Mouse (Mus musculus) kidney, postnatal 0 days (tissue): ENCODE measurements around the gene Dennd4b. TPM values are rescaled to one million over a fixed set of nuclear protein-coding genes. Genes with fewer than 3 reads are reported as not detected.
"Not testable (repeated sequence)": the region's sequence is repeated elsewhere in the genome, so short reads cannot be mapped to it uniquely, and the experiment has no call there.

ENCODE experiments used
- ATAC-seq: fragments of 200-750 bp; cut with Nextera tagmentation; replicated peaks from 2 replicates; pipeline ENCODE4 v1.8.0; 2017; ENCODE audit warnings: low read depth, moderate number of reproducible peaks, moderate TSS enrichment, moderate library complexity; ENCODE audit not compliant: low FRiP score
- DNase-seq: peaks from one replicate; pipeline ENCODE4 v3.0.0-alpha.2; 2016; ENCODE audit warnings: low spot score
- H3K27ac ChIP-seq: fragments of 300-500 bp; sonication (generic); 2 replicates; pipeline ENCODE4 v1.5.1; 2014; ENCODE audit warnings: mild to moderate bottlenecking
- H3K27me3 ChIP-seq: fragments of 300-500 bp; sonication (generic); 2 replicates; pipeline ENCODE4 v1.6.1; 2014; ENCODE audit warnings: low read length, mixed read lengths; ENCODE audit not compliant: insufficient read depth
- H3K36me3 ChIP-seq: fragments of 300-500 bp; sonication (generic); 2 replicates; pipeline ENCODE4 v1.6.1; 2014; ENCODE audit warnings: low read length, mixed read lengths; ENCODE audit not compliant: insufficient read depth
- H3K4me1 ChIP-seq: fragments of 300-500 bp; sonication (generic); replicated peaks from 2 replicates; pipeline ENCODE4 v1.6.1; 2014; ENCODE audit warnings: antibody characterized with exemption, low read length, mixed read lengths; ENCODE audit not compliant: insufficient read depth
- H3K4me2 ChIP-seq: fragments of 300-500 bp; sonication (generic); 2 replicates; pipeline ENCODE4 v1.6.1; 2014; ENCODE audit warnings: mild to moderate bottlenecking, low read length, moderate library complexity, mixed read lengths
- H3K4me3 ChIP-seq: fragments of 300-500 bp; sonication (generic); replicated peaks from 2 replicates; pipeline ENCODE4 v1.5.1; 2014; ENCODE audit warnings: low read depth, low read length
- H3K9ac ChIP-seq: fragments of 300-500 bp; sonication (generic); 2 replicates; pipeline ENCODE4 v1.6.1; 2014; ENCODE audit warnings: low read depth, low read length
- H3K9me3 ChIP-seq: fragments of 300-500 bp; sonication (generic); replicated peaks from 2 replicates; pipeline ENCODE4 v1.6.1; 2016; ENCODE audit warnings: low read length, inconsistent platforms, mixed read lengths
- CTCF ChIP-seq: IDR thresholded peaks from 2 replicates; pipeline ENCODE4 v1.5.1; 2016; ENCODE audit warnings: antibody characterized with exemption, low read depth, mild to moderate bottlenecking, moderate library complexity
- WGBS: fragments of 180-500 bp; shearing (Covaris S2); extraction: QIAGEN DNeasy Blood & Tissue Kit; methylation state at CpG from one replicate; pipeline ENCODE4 v1.1.7; 2014; 5-methylcytosine and 5-hydroxymethylcytosine counted together
- polyA plus RNA-seq: library from polyadenylated mRNA; unstranded; fragments of >200 nt; fragmentation: Nextera tagmentation; extraction: Ambion mirVana; gene quantifications from 2 replicates; pipeline ENCODE4 v1.2.1, GENCODE M21; 2015

Gene Dennd4b
- polyA plus RNA-seq, 1 experiment from 2014 or later: 2.2 TPM

- peak; percentile 18; the same call in 1 of the 2 replicates for TF ChIP-seq CTCF
- WGBS: 95% methylated on average over 2 of the region's 2 CpGs
- DNase-seq: no peak
These were observed 19.2 kb downstream of the Dennd4b start for GRCm38 (mm10) chr3:90284150-90284549.

GRCm38 (mm10) chr3:90289403-90289802 lies 24.4 kb downstream of the Dennd4b start:
- H3K27ac ChIP-seq, ATAC-seq, H3K9ac ChIP-seq, DNase-seq, H3K4me1 ChIP-seq, H3K9me3 ChIP-seq, H3K36me3 ChIP-seq, H3K4me3 ChIP-seq, H3K27me3 ChIP-seq, H3K4me2 ChIP-seq: not testable (repeated sequence)
- WGBS: 67% methylated on average over 2 of the region's 3 CpGs

More at GRCm38 (mm10) chr3:90284150-90284549, 19.2 kb downstream of the Dennd4b start:
- no peaks in the 10 kb centered on the region for H3K4me1 ChIP-seq
- no peak overlapping the region for H3K4me3 ChIP-seq
- no peak overlapping the region for H3K9ac ChIP-seq
- peaks cover 7% of the 10 kb centered on the region for H3K36me3 ChIP-seq
- no peaks in the 10 kb centered on the region for H3K9me3 ChIP-seq
- H3K27ac ChIP-seq: no peak overlapping the region
- ATAC-seq: no peak
- H3K27me3 ChIP-seq: no peaks in the 10 kb centered on the region
- no peak overlapping the region for H3K4me2 ChIP-seq

- no peak for ATAC-seq
- Histone ChIP-seq H3K4me3 (no peak overlapping the region), H3K9me3 (no peaks in the 10 kb centered on the region), H3K9ac (no peak overlapping the region), H3K4me2 (no peak overlapping the region), H3K4me1 (0 out of 2 replicates have a peak, but pooled peaks cover 6% of the 10 kb centered on the region), H3K27ac (no peak overlapping the region), H3K36me3 (no peaks in the 10 kb centered on the region), H3K27me3 (no peaks in the 10 kb centered on the region)
- peak; percentile 40; the same call in 1 of the 2 replicates for TF ChIP-seq CTCF
- no peak for DNase-seq
- 93% methylated on average over 1 of the region's 1 CpGs for WGBS
These were observed 25.6 kb downstream of the Dennd4b start for GRCm38 (mm10) chr3:90290602-90291001.

- no peaks in the 10 kb centered on the region for H3K27me3 ChIP-seq
- H3K27ac ChIP-seq: peak overlapping the region; percentile 92
- H3K4me3 ChIP-seq: peak overlapping the region; percentile 50
- no peaks in the 10 kb centered on the region for H3K36me3 ChIP-seq
- 36% methylated on average over 2 of the region's 2 CpGs for WGBS
- DNase-seq: no peak
- no peaks in the 10 kb centered on the region for H3K9me3 ChIP-seq
- no peak for ATAC-seq
- no peak for TF ChIP-seq CTCF
- H3K4me2 ChIP-seq: peak overlapping the region; percentile 56
- H3K4me1 ChIP-seq: 0 out of 2 replicates have a peak, but pooled peaks cover 6% of the 10 kb centered on the region
- peak overlapping the region; percentile 73 for H3K9ac ChIP-seq
These were observed 27.0 kb downstream of the Dennd4b start for GRCm38 (mm10) chr3:90291982-90292344.

GRCm38 (mm10) chr3:90292345-90293275 lies 27.6 kb downstream of the Dennd4b start, which contains the start of gene Gatad2b:
Gene Gatad2b, plus strand, starts transcription at chr3:90293178.
- Histone ChIP-seq H3K27ac (peak within 1 kb of the TSS; percentile 95), H3K27me3 (no peaks in the 10 kb centered on the region), H3K9ac (peak within 1 kb of the TSS; percentile 93), H3K4me1 (0 out of 2 replicates have a peak, but pooled peaks cover 6% of the 10 kb centered on the region), H3K36me3 (no peaks in the 10 kb centered on the region), H3K9me3 (no peaks in the 10 kb centered on the region), H3K4me2 (peak within 1 kb of the TSS; percentile 73), H3K4me3 (peak within 1 kb of the TSS; percentile 83)
- no peak for TF ChIP-seq CTCF
- under 1% methylated on average over 46 of the region's 47 CpGs for WGBS
- DNase-seq: peak; percentile 100
- ATAC-seq: peak; percentile 99

GRCm38 (mm10) chr3:90293352-90294063 lies 28.5 kb downstream of the Dennd4b start:
- Histone ChIP-seq H3K36me3 (no peaks in the 10 kb centered on the region), H3K4me1 (0 out of 2 replicates have a peak, but pooled peaks cover 6% of the 10 kb centered on the region), H3K27ac (peak overlapping the region; percentile 95), H3K9me3 (no peaks in the 10 kb centered on the region), H3K9ac (peak overlapping the region; percentile 93), H3K4me2 (peak overlapping the region; percentile 73), H3K4me3 (peak overlapping the region; percentile 83), H3K27me3 (no peaks in the 10 kb centered on the region)
- DNase-seq (peak; percentile 77), ATAC-seq (peak; percentile 25)
- no peak for TF ChIP-seq CTCF
- 1% methylated on average over 45 of the region's 68 CpGs for WGBS
